Mouse (Mus musculus) gastrocnemius, adult 18-20 months (tissue): Measurements from ENCODE around the gene Tmsb15b2. TPM values are rescaled to one million over a fixed set of nuclear protein-coding genes. Genes with fewer than 3 reads are reported as not detected.
"Not testable (repeated sequence)": the region's sequence is repeated elsewhere in the genome, so short reads cannot be mapped to it uniquely, and the experiment has no call there.

Source experiments
- DNase-seq: peaks from one replicate; pipeline ENCODE4 v3.0.0; 2021; ENCODE audit warnings: low spot score
- long read RNA-seq, 2 experiments: library from polyadenylated mRNA; stranded (forward); transcript quantifications; one replicate each; pipeline ENCODE4 v2.0.0; 2021
- total RNA-seq, 2 experiments: library from RNA; stranded (reverse); gene quantifications; 2 replicates each; pipeline ENCODE4 v1.2.3; 2021

Gene Tmsb15b2
- 1 to 10 TPM; 6.6 to 7.5 TPM for total RNA-seq
- long read RNA-seq, experiment 1, partial matches to known transcripts: 0 of 1 reads
- long read RNA-seq, experiment 1, other reads (novel, unspliced or antisense): 0 of 1 reads
- long read RNA-seq, experiment 2, partial matches to known transcripts: 0 of 3 reads
- long read RNA-seq, experiment 2, other reads (novel, unspliced or antisense): 0 of 3 reads

DNA sequence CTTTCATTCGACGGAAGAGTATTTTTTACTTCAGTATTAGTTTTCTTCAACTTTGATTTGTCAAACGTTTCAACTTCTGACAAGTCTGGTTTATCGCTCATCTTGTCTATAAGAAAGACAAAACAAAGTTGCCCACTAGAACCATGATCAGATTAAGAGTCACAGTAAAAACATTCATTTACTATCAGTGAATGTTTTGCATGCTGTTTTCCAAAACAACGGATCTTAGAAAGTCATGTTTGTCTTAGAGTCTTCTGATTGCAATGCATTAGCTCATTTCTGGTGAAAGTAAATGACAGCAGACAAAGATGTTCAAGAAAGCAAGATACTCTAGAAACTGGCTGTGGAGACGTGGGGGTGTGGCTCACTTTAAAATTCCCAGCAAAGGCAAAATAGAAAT lies at the start of gene Tmsb15b2:
TSS of gene Tmsb15b2 (minus strand) at position 101 of the 400 bp plus-strand sequence.
- DNase-seq: not testable (repeated sequence)

DNA sequence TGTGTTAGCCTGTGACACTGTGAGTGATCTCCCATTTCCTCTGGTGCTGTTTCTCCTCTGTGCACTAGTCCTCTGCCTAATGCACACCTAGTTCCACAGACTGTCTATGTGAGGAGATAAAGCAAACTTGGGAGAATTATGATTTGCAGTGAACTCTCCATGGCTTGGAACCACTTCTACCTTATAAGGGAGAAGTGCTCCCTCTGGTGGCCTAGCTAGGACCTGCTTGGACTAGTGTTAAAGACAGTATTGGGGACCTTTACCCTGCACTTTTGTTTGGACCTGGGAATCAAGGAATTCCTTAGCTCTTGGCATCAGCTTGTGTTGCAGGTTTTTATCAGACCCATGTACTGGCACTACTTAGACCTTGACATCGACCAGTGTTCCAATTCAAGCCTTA lies 44.0 kb upstream of the Tmsb15b2 start:
- peak; percentile 33 for DNase-seq

DNA sequence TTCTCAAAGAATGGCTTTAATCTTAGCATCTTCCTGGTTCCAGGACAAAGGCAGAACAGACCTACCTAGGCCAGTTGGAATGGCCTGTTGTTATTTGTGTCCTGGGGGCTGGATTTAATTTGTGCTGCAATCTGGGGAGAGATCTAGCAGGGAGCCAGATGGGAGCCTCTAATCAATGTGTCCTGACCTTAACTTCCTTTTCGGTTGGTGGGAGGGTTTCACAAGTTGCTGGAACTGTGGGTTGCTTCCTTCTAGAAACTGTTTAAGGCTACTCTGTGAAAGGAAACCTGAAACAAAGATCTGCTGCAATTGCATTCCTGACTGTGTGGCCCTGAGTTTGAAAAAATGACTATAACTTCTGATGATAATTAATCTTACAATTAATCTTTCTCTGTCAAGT lies 42.4 kb upstream of the Tmsb15b2 start:
- no peak for DNase-seq

DNA sequence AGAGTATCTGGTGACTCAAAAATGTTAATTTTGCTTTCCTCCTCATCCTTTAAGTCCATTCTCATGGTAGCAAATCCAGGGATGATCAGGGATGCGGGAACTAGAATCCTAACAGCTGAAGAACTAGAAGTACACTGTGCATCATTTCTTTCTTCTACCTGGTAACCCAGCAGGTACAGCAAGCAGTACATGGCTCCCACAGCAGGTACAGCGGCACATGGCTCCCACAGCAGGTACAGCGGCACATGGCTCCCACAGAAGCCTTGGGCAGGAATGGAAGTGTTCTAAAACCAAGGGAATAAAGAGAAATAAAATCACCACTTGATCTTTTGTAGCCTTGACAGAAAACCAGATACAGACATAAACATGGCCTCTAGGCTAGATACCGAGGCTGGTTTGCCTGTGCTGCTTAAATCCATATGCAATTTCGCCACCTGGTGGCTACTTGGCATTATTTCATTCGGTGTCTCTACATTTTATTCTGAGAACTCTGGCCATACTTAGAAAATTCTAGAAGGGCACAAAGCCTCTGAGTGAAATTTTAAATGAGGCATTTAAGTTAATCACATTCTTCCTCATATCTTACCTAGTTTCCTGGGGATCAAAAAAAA lies 39.9 kb upstream of the Tmsb15b2 start:
- DNase-seq: peak; percentile 21

DNA sequence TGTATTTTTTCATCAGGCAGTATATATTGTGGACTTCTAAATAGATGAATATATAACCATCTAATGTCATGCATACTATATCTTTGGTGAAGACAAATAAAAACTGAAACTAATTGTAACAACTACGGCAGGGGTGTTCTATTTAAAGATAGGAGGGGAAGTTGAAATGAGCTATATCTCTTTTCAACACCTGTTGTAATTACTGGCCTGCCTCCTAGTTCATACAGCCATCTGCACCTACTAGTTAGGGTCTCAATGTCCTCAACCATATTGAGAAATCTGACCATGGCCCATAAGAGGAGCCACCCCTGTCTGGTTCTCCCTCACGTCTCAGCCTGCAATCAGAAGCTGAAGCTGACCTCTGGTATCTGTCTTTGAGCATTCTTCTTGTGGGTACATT lies 21.0 kb upstream of the Tmsb15b2 start:
- DNase-seq: no peak

DNA sequence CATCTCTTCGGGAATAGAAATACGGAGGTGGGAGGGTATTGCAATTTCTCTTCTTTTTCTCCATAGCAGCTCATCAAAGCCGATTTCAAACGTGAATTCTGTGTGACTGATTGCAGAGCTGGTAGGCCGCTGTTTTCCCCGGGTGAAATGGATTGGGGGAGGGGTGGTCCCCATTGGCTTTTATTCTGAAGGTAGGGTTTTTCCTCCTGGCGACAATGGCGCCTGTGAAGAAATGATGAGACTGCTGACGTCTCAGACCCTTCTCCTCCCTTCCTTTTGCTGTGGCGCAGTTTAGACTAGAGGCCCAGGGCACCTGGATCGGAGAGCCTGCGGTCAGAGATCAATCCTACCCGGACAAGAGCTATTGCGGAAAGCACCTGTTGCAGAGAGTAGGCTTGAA lies 18.3 kb upstream of the Tmsb15b2 start:
- DNase-seq: no peak

DNA sequence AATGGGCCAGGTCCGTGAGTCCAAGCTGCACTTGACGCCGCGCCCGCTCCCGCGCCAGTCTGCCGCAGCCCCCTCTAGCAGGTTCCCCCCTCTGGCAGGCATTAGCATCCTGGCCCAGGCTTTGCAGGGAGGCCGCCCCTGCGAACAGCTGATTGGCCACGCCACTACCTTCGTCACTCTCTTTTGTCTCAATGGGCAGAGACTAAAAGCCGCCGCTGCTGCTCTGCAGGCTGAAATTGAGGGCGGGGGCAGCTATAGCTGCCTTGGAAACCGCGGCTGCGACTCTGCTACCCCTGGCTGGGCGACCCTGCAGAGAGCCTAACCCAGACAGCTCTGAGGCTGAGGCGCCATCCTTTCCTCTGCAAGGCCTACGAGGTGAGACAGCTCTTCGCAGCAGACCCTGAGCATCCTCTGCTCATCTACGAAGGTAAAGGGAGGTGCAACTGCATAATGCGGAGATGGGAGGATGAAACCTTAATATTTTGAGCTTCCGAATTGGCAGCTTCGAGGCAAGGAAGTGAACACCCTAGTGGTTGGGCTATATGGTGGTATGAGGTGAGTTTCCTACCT lies 17.8 kb upstream of the Tmsb15b2 start, which contains the start of gene Zcchc18:
TSS of gene Zcchc18 (plus strand) at position 178 of the 570 bp plus-strand sequence.
- DNase-seq: peak; percentile 6

DNA sequence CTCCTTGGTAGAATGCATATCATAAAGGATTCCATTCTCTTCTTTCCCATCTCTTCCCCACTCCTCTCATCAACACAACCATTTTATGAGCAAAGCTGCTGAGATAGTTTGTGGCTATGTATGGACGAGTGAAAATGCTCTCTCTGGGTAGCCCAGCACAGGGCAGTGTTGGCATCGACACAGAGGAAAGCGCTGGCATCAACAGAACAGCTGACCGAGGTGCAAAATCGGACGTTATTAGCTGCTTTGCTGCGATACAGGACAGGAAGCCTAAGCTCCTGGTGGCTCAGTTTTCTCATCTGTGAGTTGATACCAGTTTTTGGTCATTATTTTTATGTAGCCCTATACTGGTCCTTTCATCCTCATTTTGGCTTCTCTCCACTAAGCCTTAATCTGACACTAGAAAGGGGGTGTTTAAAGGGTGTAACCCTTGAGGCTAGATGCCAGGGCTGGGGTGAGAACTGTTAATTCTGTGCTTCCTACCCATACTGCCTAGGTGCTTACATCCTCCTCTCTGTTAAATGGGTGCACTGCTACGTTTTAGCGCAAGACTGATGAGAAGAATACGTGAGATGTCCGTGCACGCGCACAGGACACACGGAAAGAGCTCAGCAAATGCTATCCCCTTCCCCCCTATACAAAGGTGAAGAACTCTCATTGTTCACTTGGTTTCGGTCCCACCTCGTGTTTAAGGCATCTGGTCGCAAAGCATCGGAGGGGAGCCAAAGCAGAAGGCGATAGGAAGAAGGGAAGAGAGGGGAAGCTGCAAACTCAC lies 17.1 kb upstream of the Tmsb15b2 start:
- no peak for DNase-seq

DNA sequence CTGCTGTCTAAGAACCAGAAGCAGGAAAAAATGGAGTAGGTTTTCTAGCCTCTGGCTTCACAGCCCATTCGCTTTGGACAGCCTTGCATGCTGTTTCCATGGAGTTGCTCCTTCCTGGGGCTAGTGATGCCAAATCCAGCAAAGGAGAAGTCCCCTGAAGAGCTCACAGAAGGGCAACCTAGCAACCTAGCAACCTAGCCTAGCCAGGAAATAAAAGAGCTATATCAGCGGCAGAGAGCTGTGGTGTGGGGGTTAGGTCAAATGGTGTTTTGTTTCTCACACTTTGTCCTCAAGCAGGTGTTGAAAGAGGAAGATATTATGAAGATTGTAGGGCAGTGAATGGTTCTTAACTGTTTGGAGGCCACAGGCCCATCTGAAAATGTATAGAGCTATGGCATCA lies 16.0 kb upstream of the Tmsb15b2 start:
- DNase-seq: no peak

DNA sequence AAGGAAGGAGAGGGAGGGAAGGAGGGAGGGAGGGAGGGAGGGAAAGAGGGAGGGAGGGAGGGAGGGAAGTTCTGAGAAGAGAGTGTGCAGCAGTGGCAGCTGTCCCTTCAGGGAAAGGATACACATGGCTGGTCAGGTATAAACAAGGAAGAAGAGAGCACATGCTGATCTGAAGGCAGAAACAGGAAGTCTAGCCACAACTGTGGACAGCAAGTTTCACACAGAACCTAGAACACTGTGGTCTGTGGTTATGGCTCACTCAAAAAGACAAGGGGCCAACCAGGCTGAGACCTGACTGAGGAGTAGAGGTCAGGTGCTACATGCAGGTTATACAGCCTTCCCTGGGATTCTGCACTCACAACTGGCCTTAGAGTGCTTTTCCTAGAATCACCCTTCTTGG lies 10.7 kb upstream of the Tmsb15b2 start:
- DNase-seq: no peak

DNA sequence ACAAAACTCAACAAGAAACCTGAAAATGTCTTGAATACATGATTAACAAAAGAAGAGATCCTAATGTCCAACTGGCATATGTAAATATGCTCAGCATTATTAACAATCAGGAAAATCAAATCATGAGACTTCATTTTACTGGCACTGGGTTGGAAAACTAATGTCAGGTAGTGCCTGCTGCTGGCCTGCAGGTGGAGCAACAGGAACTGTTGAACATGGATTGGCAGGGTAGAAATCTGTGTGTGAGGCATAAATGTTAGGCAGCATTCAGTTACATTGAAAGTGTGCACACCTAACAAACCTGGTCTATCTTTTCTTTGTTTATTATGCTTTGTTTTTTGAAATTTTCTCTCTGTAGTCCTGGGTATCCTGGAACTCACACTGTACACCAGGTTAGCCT lies 3.3 kb upstream of the Tmsb15b2 start:
- DNase-seq: no peak

DNA sequence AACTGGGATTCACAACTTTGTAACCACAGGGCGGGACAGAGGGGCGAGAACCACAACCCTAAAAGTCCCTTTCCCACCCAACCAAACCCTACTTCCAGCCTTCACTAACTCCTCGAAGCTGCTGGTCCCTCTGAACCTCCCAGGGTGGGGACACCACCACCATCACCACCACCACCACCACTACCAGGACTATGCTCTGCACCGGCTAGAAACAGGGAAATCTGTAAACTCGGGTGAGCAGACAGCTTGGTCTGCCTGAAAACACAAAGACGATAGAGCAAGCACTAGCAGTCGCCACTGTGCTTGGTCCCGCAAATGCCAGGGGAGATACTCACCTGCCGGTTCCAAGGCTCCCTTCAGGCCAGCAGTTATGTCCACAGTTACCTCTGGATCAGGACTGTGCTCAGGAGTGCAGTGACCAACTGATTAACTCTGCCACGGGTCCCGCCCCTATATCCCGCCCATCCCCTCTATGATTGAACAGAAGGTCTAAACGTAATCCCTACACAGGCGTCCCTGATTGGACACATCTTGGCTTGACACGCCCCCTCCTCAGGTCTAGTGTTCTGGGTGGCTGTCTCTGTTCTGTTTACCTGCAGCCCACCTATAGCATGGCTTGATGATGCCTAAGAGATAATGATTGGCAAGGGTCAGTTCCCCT lies 1.3 kb upstream of the Tmsb15b2 start, which contains the start of the genes Tmsb15l and Tmsb15b1:
TSS of gene Tmsb15l (minus strand) at position 446 of the 661 bp plus-strand sequence.
TSS of gene Tmsb15b1 (minus strand) at position 451 of the 661 bp plus-strand sequence.
- DNase-seq: peak; percentile 47

DNA sequence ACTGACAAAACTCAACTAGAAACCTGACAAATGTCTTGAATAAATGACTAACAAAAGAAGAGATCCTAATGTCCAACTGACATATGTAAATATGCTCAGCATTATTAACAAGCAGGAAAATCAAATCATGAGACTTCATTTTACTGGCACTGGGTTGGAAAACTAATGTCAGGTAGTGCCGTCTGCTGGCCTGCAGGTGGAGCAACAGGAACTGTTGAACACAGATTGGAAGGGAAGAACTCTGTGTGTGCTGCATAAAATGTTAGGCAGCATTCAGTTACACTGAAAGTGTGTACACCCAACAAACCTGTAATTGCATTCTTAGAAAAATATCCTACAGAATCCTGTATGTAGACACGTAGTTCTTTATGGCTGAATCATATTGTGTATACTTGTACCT lies 15.6 kb downstream of the Tmsb15b2 start:
- DNase-seq: no peak

DNA sequence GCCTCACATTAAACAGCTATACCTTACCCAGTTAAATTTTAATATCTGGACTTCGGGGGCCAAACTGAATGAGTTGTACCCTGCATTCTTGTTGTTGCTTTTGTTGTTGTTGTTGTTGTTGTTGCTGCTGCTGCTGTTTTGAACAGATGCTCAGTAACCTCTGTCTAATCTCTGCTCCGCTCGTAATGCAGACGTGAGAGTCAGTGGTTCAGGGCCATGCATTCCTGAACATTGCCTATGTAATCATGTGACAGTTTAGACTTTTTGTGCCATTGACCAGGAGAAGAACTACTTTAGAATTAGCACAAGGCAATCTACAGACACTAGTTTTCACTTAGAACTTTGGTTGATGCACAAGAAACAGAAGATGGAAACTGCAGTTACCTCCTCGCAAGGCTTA lies 17.0 kb downstream of the Tmsb15b2 start:
- not testable (repeated sequence) for DNase-seq

DNA sequence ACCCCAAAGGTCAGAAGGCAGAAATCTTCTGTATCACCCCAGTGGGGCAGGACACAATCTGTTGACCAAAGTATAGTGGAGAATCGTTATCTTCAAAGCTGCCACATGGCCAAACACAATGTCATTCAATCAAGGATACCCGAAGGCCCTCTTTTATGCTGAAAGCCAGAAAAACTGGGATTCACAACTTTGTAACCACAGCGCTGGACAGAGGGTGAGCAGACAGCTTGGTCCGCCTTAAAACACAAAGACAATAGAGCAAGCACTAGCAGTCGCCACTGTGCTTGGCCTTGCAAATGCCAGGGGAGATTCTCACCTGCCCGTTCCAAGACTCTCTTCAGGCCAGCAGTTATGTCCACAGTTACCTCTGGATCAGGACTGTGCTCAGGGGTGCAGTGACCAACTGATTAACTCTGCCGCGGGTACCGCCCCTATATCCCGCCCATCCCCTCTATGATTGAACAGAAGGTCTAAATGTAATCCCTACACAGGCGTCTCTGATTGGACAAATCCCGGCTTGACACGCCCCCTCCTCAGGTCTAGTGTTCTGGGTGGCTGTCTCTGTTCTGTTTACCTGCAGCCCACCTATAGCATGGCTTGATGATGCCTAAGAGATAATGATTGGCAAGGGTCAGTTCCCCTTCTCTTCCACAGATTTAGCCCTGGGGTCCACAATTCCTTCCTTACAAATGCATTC lies 17.6 kb downstream of the Tmsb15b2 start:
- peak; percentile 1 for DNase-seq

DNA sequence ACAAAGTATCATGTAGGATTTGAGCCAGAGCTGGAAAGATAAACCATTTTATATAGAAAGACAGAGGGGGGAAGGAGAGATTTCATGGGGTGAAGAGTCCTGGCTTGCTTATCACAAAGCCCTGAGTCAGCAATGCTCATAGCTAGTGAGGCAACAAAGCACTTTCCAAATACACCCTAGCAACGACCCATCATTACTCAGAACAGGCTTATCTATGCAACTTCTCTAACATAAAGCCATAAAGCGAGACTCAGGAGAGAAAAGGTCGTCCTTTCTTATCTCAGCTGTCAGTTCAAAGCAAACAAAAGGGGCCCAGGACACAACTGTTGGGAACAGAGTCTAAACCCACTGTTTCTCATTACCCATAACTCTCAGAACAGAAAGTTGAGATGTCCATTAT lies 37.3 kb downstream of the Tmsb15b2 start:
- no peak for DNase-seq

DNA sequence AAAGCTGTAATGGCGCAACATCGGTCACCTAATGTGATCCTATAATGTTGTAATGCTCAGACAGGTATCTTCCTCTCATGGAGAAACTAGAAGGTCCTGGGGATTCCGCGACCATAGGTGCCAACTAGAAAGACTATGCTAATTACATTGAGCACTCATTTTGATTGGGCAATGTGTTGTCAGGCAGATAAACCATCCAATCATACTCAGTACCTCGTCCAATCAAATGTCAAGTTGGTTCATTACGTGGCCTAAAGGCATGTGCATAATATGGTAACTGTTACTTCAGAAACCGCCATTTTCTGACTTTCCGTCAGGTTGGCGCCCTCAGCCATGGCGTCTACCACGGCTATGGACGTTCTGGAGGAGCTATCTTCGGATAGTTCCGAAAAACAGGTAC lies 48.3 kb downstream of the Tmsb15b2 start, which contains the start of gene H2bfm:
TSS of gene H2bfm (plus strand) at position 295 of the 400 bp plus-strand sequence.
- DNase-seq: no peak

DNA sequence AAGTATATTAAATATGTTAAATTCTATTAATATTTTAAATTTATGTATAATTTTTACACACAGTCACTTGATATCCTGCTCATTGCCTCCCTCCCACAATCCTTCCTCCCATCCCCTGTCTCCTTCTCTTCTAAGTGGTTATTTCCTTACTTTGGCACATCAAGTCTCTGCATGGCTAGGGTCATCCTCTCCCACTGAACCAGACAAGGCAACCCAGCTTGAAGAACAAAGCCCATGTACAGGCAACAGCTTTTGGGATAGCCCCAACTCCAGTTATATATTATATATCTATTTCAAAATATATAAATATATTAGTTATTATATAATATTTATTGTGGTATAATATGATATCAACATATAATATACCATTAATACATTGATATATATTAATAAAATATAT lies 49.4 kb downstream of the Tmsb15b2 start:
- DNase-seq: no peak
